Mouse (Mus musculus) liver, embryonic 12.5 days (tissue): Measurements from ENCODE around the gene Mlph. TPM values are rescaled to one million over a fixed set of nuclear protein-coding genes. Genes with fewer than 3 reads are reported as not detected.

Experiments used
- ATAC-seq: fragments of 200-750 bp; cut with Nextera tagmentation; 2 replicates; pipeline ENCODE4 v1.8.0; 2017; ENCODE audit warnings: moderate number of reproducible peaks, mild to moderate bottlenecking, moderate library complexity
- H3K27ac ChIP-seq: fragments of 300-500 bp; sonication (generic); 2 replicates; pipeline ENCODE4 v1.5.1; 2016; ENCODE audit warnings: mild to moderate bottlenecking
- H3K27me3 ChIP-seq: fragments of 300-500 bp; sonication (generic); replicated peaks from 2 replicates; pipeline ENCODE4 v1.6.1; 2016; ENCODE audit warnings: mild to moderate bottlenecking, moderate library complexity
- H3K36me3 ChIP-seq: fragments of 300-500 bp; sonication (generic); 2 replicates; pipeline ENCODE4 v1.6.1; 2016; ENCODE audit warnings: mild to moderate bottlenecking, moderate library complexity
- H3K4me1 ChIP-seq: fragments of 300-500 bp; sonication (generic); 2 replicates; pipeline ENCODE4 v1.6.1; 2016
- H3K4me2 ChIP-seq: fragments of 300-500 bp; sonication (generic); 2 replicates; pipeline ENCODE4 v1.6.1; 2016; ENCODE audit warnings: mild to moderate bottlenecking, moderate library complexity
- H3K4me3 ChIP-seq: fragments of 300-500 bp; sonication (generic); 2 replicates; pipeline ENCODE4 v1.5.1; 2016; ENCODE audit warnings: mild to moderate bottlenecking, moderate library complexity
- H3K9ac ChIP-seq: fragments of 300-500 bp; sonication (generic); 2 replicates; pipeline ENCODE4 v1.6.1; 2016; ENCODE audit warnings: mild to moderate bottlenecking, moderate library complexity
- H3K9me3 ChIP-seq: fragments of 300-500 bp; sonication (generic); replicated peaks from 2 replicates; pipeline ENCODE4 v1.6.1; 2016; ENCODE audit warnings: mild to moderate bottlenecking, moderate library complexity
- WGBS: fragments of 180-500 bp; shearing (Covaris S2); methylation state at CpG from one replicate; pipeline ENCODE4 v1.1.7; 2016; ENCODE audit not compliant: insufficient replicate concordance; 5-methylcytosine and 5-hydroxymethylcytosine counted together
- polyA plus RNA-seq: library from polyadenylated mRNA; unstranded; fragments of >200 nt; fragmentation: Nextera tagmentation; extraction: Ambion mirVana; gene quantifications from 2 replicates; pipeline ENCODE4 v1.2.1, GENCODE M21; 2016

Mlph gene
- polyA plus RNA-seq, 1 experiment from 2014 or later = not detected

DNA sequence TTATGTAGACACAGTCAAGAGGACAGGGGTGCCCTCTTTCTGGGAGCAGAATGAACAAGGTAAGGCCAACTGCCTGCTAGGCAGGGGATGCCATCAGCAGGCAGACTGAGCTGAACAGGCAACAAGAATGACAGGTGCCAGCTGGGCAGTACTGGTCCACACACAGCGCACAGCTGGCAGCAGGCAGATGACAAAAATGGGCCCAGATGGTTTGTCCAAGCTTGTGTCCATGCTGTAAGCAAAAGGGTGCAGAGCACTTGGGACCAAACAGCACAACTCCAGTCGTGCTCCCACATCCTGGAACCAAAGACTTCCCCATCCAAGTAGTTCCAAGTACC, 58.7 kb downstream of the Mlph start:
- H3K4me3 ChIP-seq = no peak overlapping the region
- H3K9ac ChIP-seq = no peak overlapping the region
- ATAC-seq = no peak
- WGBS = 72% methylated on average over 2 of the region's 2 CpGs
- H3K4me1 ChIP-seq = peaks cover 4% of the 10 kb centered on the region
- no peaks in the 10 kb centered on the region for H3K36me3 ChIP-seq
- no peak overlapping the region for H3K4me2 ChIP-seq
- H3K27ac ChIP-seq = no peak overlapping the region
- H3K27me3 ChIP-seq = peaks cover 4% of the 10 kb centered on the region
- no peaks in the 10 kb centered on the region for H3K9me3 ChIP-seq

DNA sequence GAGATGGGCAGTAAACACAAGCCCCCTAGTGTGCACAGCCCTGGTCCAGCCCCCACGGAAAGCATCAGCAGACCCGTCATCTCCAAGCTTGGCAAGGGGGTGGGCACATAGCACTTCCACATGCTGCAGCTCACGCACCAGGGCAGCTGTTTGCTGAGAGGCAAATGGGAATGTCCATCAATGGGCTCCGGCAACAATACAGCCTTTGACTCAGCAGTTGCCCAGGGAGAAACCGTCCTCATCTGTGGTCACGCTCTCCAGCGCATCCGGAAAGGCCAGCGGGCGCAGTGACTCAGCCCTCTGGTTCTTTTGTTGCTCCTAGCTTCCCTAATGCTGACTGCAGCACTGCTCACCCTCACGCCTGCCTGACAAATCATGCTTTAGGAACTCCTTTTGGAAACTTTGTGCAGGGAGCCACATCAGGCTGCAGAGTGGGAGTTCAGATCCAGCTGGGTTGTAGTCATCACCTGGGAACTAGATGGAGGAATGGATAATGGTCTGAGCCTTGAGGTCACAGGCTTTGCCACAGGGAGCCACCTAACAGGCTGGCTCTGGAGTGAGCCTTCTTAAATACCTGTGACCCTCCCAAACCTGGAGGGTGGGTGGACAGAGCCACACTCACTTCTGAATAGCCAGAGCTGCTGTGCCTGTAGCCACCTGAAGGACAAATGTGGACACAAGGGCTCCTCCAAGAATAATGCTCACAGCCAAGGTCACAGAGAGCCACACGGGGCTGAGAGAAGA, 60.2 kb downstream of the Mlph start:
- H3K27ac ChIP-seq = no peak overlapping the region
- no peaks in the 10 kb centered on the region for H3K36me3 ChIP-seq
- no peak overlapping the region for H3K9ac ChIP-seq
- 0 out of 2 replicates have a peak, but pooled peaks have one; percentile 27 for ATAC-seq
- WGBS = 15% methylated on average over 12 of the region's 12 CpGs
- H3K4me3 ChIP-seq = no peak overlapping the region
- no peak overlapping the region for H3K4me2 ChIP-seq
- H3K9me3 ChIP-seq = no peaks in the 10 kb centered on the region
- peaks cover 4% of the 10 kb centered on the region for H3K4me1 ChIP-seq
- peaks cover 4% of the 10 kb centered on the region for H3K27me3 ChIP-seq

GRCm38 (mm10) chr1:90975960-90976359, 61.1 kb downstream of the Mlph start:
- H3K4me3 ChIP-seq = no peak overlapping the region
- peaks cover 4% of the 10 kb centered on the region for H3K4me1 ChIP-seq

GRCm38 (mm10) chr1:90980638-90981330, 65.9 kb downstream of the Mlph start:
- WGBS = 67% methylated on average over 10 of the region's 10 CpGs
- no peak for ATAC-seq
- H3K27ac ChIP-seq = no peak overlapping the region

More at GRCm38 (mm10) chr1:90975960-90976359, 61.1 kb downstream of the Mlph start:
- no peaks in the 10 kb centered on the region for H3K9me3 ChIP-seq
- no peak overlapping the region for H3K4me2 ChIP-seq
- no peak overlapping the region for H3K27ac ChIP-seq
- 73% methylated on average over 4 of the region's 4 CpGs for WGBS
- no peak for ATAC-seq
- H3K9ac ChIP-seq = no peak overlapping the region
- H3K27me3 ChIP-seq = peaks cover 4% of the 10 kb centered on the region
- no peaks in the 10 kb centered on the region for H3K36me3 ChIP-seq

DNA sequence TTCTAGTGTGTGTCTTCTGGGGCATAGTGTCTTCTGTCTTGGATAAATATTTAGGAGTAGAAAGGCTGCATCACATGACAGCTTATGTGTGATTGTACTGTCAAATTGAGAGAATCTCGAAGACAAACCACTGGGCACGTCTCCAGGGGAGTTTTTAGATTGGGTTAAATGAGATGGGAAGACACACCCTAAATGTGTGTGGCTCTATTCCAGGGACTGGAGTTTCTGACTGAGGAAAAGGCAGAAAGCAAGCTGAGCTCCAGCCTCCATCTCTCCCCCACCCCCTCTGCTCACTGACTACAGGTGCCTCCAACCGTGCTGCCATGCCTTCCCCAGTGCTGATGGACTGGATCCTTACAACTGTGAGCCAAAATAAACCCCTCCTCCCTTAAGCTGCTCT, 66.5 kb downstream of the Mlph start:
- Histone ChIP-seq H3K4me3 (no peak overlapping the region), H3K36me3 (no peaks in the 10 kb centered on the region), H3K27me3 (no peaks in the 10 kb centered on the region), H3K4me2 (no peak overlapping the region), H3K27ac (no peak overlapping the region), H3K9me3 (no peaks in the 10 kb centered on the region), H3K4me1 (no peaks in the 10 kb centered on the region), H3K9ac (no peak overlapping the region)
- no peak for ATAC-seq
- 53% methylated on average over 3 of the region's 3 CpGs for WGBS

More at GRCm38 (mm10) chr1:90980638-90981330, 65.9 kb downstream of the Mlph start:
- no peaks in the 10 kb centered on the region for H3K4me1 ChIP-seq
- no peaks in the 10 kb centered on the region for H3K9me3 ChIP-seq
- H3K4me3 ChIP-seq = no peak overlapping the region
- no peaks in the 10 kb centered on the region for H3K27me3 ChIP-seq
- H3K4me2 ChIP-seq = no peak overlapping the region
- no peaks in the 10 kb centered on the region for H3K36me3 ChIP-seq
- H3K9ac ChIP-seq = no peak overlapping the region

GRCm38 (mm10) chr1:90995916-90996315, 81.0 kb downstream of the Mlph start:
- ATAC-seq = no peak
- 0 out of 2 replicates have a peak, but pooled peaks cover 13% of the 10 kb centered on the region for H3K4me1 ChIP-seq
- no peak overlapping the region for H3K9ac ChIP-seq
- 0 out of 2 replicates have a peak, but pooled peaks cover 6% of the 10 kb centered on the region for H3K9me3 ChIP-seq
- peaks cover 39% of the 10 kb centered on the region for H3K27me3 ChIP-seq
- no peak overlapping the region for H3K27ac ChIP-seq
- H3K4me3 ChIP-seq = no peak overlapping the region
- no peak overlapping the region for H3K4me2 ChIP-seq
- 70% methylated on average over 1 of the region's 1 CpGs for WGBS
- H3K36me3 ChIP-seq = no peaks in the 10 kb centered on the region

DNA sequence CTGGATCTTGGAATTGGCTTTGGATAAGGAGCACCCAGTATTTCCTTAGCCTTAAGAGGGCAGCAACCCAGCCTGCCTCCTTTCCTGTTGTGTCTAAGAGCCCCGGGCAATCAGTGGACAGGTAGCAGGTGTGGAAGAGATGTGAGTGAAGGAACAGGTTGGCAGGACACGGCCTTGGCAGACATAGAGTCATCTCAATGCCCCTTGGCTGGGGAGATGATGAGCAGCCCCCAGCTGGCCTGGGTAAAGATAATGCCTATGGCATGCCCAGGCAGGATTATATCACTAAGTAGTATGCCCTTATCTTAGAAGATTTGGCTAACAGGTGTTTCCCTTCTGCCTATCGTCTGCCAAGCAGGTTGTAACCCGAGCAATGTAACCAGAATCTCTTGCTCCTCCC, 82.3 kb downstream of the Mlph start:
- Histone ChIP-seq H3K9ac (no peak overlapping the region), H3K4me1 (0 out of 2 replicates have a peak, but pooled peaks cover 13% of the 10 kb centered on the region), H3K4me2 (no peak overlapping the region), H3K27me3 (peaks cover 45% of the 10 kb centered on the region), H3K27ac (no peak overlapping the region), H3K9me3 (0 out of 2 replicates have a peak, but pooled peaks cover 6% of the 10 kb centered on the region), H3K36me3 (no peaks in the 10 kb centered on the region), H3K4me3 (no peak overlapping the region)
- 47% methylated on average over 4 of the region's 4 CpGs for WGBS
- ATAC-seq = no peak

DNA sequence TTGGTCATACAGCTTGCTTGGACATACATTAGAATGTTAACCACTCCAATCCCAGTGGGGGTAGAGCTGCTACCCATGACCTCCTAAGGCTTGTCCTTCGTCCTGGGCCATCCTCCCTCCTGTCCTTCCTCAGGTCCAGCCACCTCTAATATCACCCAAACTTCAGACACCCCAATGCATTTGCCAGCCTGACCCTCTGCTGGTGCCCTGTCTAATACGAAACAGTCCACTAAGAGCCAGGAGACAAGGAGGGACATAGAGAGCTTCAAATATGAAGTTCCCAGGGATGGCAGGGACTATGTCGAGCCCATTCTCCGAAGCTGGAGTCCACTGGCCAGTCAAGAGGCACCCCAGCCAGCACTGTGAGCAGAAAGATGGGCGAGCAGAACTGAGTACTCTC, 82.8 kb downstream of the Mlph start:
- no peak overlapping the region for H3K4me3 ChIP-seq
- 57% methylated on average over 5 of the region's 5 CpGs for WGBS
- no peak overlapping the region for H3K9ac ChIP-seq
- no peaks in the 10 kb centered on the region for H3K36me3 ChIP-seq
- peaks cover 48% of the 10 kb centered on the region for H3K27me3 ChIP-seq
- ATAC-seq = no peak
- no peak overlapping the region for H3K4me2 ChIP-seq
- H3K4me1 ChIP-seq = 0 out of 2 replicates have a peak, but pooled peaks cover 13% of the 10 kb centered on the region
- no peak overlapping the region for H3K27ac ChIP-seq
- 0 out of 2 replicates have a peak, but pooled peaks cover 6% of the 10 kb centered on the region for H3K9me3 ChIP-seq

DNA sequence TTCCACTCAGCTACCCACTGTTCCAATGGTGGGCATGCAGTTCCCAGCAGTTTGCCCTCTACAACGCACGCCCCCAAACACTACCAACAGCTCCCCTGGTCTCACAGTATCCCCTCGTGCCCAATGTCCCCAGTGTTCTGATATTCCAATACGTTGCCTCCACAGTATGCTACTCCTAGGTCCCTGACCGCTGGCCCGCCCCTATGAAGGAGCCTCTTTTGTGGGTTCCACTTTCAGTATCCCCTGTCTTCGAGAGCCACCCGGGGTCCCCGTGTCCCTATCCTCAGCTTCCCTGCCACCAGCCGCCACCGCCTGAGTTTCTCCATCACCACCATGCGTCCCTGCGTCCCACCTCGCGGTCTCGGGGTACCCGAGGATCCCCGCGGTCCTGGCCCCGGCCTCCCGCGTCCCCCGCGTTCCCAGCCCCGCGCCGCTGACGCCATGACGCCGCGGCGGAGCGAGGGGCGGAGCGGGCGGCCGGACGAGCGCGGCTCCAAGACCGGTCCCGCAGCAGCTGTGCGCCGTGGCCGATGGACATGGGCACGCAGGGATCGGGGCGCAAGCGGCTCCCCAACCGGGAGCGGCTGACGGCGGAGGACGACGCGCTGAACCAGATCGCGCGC, 83.5 kb downstream of the Mlph start, which contains the start of gene Lrrfip1:
Gene Lrrfip1, plus strand, starts transcription at position 470 of the 623 bp plus-strand sequence.
- 3% methylated on average over 59 of the region's 59 CpGs for WGBS
- peak; percentile 47 for ATAC-seq
- no peak within 1 kb of the TSS for H3K27ac ChIP-seq

GRCm38 (mm10) chr1:90998891-90999611, 84.2 kb downstream of the Mlph start:
- H3K4me2 ChIP-seq = peak overlapping the region; percentile 72
- H3K9me3 ChIP-seq = 0 out of 2 replicates have a peak, but pooled peaks cover 6% of the 10 kb centered on the region
- peak overlapping the region; percentile 61 for H3K9ac ChIP-seq
- peaks cover 48% of the 10 kb centered on the region for H3K27me3 ChIP-seq
- H3K36me3 ChIP-seq = no peaks in the 10 kb centered on the region
- peak; percentile 38; the same call in 1 of the 2 replicates for ATAC-seq
- 0 out of 2 replicates have a peak, but pooled peaks cover 13% of the 10 kb centered on the region for H3K4me1 ChIP-seq
- 3% methylated on average over 41 of the region's 41 CpGs for WGBS
- H3K27ac ChIP-seq = no peak overlapping the region
- H3K4me3 ChIP-seq = peak overlapping the region; percentile 62

More for the DNA sequence above, 83.5 kb downstream of the Mlph start, which contains the start of gene Lrrfip1:
- Histone ChIP-seq H3K9me3 (0 out of 2 replicates have a peak, but pooled peaks cover 6% of the 10 kb centered on the region), H3K9ac (peak within 1 kb of the TSS; percentile 61), H3K4me2 (peak within 1 kb of the TSS; percentile 72), H3K4me3 (peak within 1 kb of the TSS; percentile 62), H3K4me1 (0 out of 2 replicates have a peak, but pooled peaks cover 13% of the 10 kb centered on the region), H3K27me3 (peaks cover 48% of the 10 kb centered on the region), H3K36me3 (no peaks in the 10 kb centered on the region)

DNA sequence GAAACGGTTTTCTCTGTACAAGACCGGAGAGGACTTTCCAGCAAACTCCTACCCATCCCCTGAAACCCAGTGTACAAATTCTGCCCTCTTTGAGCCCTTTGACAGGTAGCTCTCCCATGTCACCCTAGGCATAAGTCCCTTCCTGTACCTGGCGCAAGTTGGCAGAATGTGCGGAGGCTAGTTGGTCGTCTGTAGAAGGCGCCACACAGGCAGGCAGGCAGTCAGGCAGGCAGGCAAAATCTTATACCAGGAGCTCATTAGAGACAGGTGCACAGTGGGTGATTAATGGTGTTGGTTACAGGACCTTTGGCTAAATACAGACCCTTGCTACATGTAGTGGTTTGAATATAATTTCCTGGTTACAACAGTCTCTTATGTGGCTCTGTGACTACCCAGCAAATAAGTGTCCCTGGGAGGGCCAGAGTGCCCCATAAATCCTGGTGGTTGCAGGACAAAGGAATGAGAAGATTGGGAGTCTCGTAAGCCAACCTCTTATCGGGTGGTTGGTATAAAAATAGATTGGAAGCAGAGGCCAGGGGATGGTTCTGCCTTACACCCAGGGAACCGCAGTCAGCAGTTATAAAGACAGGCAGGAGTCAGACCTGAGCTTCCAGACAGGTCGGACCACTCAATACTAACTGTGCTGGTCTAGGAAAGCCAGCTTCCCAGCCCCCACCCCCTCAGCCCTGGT, 85.2 kb downstream of the Mlph start:
- 51% methylated on average over 10 of the region's 10 CpGs for WGBS
- no peak for ATAC-seq
- 0 out of 2 replicates have a peak, but pooled peaks cover 13% of the 10 kb centered on the region for H3K4me1 ChIP-seq
- no peak overlapping the region for H3K4me2 ChIP-seq
- 0 out of 2 replicates have a peak, but pooled peaks cover 6% of the 10 kb centered on the region for H3K9me3 ChIP-seq
- H3K4me3 ChIP-seq = no peak overlapping the region
- no peaks in the 10 kb centered on the region for H3K36me3 ChIP-seq
- no peak overlapping the region for H3K27ac ChIP-seq
- peaks cover 48% of the 10 kb centered on the region for H3K27me3 ChIP-seq
- H3K9ac ChIP-seq = no peak overlapping the region
